Mouse (Mus musculus): ENCODE measurements around the gene Samd8.

DNA sequence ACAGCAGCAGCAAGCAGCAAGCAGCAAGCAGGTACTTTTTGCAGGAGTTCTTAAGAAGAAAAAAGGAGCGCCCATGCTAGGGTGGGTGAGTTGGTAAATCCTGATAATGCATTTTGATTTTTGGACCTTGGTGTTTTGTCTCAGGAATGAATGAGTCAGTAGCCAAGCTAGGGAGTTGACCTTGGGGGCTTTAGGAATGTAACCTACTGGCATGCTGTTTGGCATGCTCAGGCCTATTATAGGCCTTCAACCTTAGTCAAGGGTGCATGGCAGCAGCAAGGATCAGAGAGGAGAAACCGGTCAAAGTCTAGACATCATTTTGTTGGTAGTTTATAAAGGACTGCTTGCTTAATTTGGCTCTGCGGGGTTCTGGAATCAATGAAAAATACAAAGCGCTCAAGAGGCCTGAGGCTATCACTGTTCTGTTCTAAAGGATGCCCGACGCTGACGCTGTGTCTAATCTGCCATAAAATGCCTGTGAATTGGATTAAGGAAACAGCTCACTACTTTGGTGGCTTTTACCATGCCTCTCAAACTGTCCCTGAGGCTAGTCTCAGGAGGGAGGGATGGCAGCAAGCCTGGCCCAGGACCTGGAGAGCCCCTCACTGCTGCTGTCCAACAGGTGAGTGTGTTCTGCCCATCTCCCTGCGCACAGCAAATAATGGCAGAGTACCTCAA is 28.2 kb upstream of the Samd8 start:
- TF ChIP-seq POLR2A (IDR thresholded peaks at IDR 0.05; ENCODE audit: borderline replicate concordance, control insufficient read depth, low read depth, low read length) (no peak), CTCF (IDR thresholded peaks at IDR 0.05; ENCODE audit: control insufficient read depth, insufficient read depth, low read length) (no peak)

All from bone marrow, adult 2 months (tissue).